ENCODE assay signal across 9 mouse cellular contexts in the genomic region with DNA sequence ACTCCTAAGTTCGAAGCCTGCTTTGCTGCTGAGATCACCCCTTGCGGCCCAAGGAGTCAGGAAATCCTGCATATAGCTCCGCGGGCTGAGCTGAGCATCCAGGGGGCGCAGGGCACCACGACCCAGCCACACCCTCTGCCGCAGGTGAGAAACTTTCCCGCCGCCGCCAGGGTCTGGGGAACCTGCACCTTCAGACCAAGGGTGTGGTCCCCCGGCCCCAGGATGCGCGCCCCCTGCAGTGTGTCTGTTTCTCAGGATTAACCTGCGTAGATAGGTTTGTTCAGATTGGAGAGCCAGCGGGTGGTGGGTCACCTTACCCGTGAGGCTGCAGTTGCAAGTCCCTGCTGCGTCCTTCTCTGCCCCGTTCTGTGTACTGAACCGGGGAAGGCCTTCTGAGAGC. TPM values are rescaled to one million over a fixed set of nuclear protein-coding genes. Genes with fewer than 3 reads are reported as not detected.
A peak's percentile ranks its signal among the peaks of the same experiment; 100 is the strongest.
DNase-seq lines count a peak whose midpoint lies in the region; ATAC-seq and TF ChIP-seq lines count a peak whose summit lies in the region.
"Had no signal": no experiment of that assay in that cellular context is flagged by ENCODE, and none has a peak within 500 bp of the region (broad histone marks: within the 10 kb centered on the region; RNA-seq: fewer than 3 reads in every experiment).

No protein-coding gene starts in this region.

- WGBS in kidney, adult 2 months = 2% methylated on average over 19 of the region's 19 CpGs

- DNase-seq in kidney, adult 2 months = no peak
- no peak for DNase-seq in kidney, adult 9 months
- peak; percentile 1 for DNase-seq in B cell, adult 2 months
- DNase-seq in cerebellum, postnatal 10 days = peak; percentile 41 to 48
- peak; percentile 13 for DNase-seq in heart, postnatal 4 days
- no peak for DNase-seq in ovary, postnatal 14 days (ENCODE audit: low spot score)
- DNase-seq in layer of hippocampus, adult 8-10 months (ENCODE audit: low spot score in 2 of 2) = no peak

- no peaks in the 10 kb centered on the region for H3K36me3 ChIP-seq in kidney, adult 2 months (ENCODE audit: control insufficient read depth, insufficient read depth, low read length)

- ATAC-seq in megakaryocyte progenitor cell, adult 5-6 weeks (replicated peaks; ENCODE audit: poor library complexity) = peak; percentile 20

- peak overlapping the region; percentile 5; the same call in 1 of the 2 replicates for H3K4me3 ChIP-seq in kidney, adult 2 months (ENCODE audit: insufficient read depth, low read depth, low read length)

- no peak for TF ChIP-seq POLR2A in kidney, adult 2 months (IDR thresholded peaks at IDR 0.05; ENCODE audit: low read depth, low read length)

- no peaks in the 10 kb centered on the region for H3K4me1 ChIP-seq in kidney, adult 2 months (ENCODE audit: control insufficient read depth, insufficient read depth, low read length)

- H3K27ac ChIP-seq in kidney, adult 2 months (ENCODE audit: insufficient read depth, low read depth, low read length) = no peak overlapping the region

- TF ChIP-seq CTCF in kidney, adult 2 months (conservative IDR thresholded peaks at IDR 0.05; ENCODE audit: insufficient read depth, insufficient read length, low read depth, low read length) = no peak

- 0 out of 2 replicates have a peak, but pooled peaks cover 1% of the 10 kb centered on the region for H3K27me3 ChIP-seq in kidney, adult 2 months (replicated peaks; ENCODE audit: control insufficient read depth, insufficient read depth, low read length)

RNA-seq across cellular contexts. Expression of gene Mrap2, which starts 0.4 kb away (rescaled TPM):
- 0.10 and 0.28 TPM in 2 replicates for polyA plus RNA-seq in kidney, adult 2 months (2012; rRNA removed)
- 1 to 10 TPM; 1.3 TPM for total RNA-seq in heart, postnatal 4 days (2021)
- not detected in 2 replicates for total RNA-seq in megakaryocyte progenitor cell, adult 5-6 weeks (2015)
- not detected in 2 replicates for total RNA-seq in megakaryocyte progenitor cell, adult 5-6 weeks (2017)
- total RNA-seq in layer of hippocampus, adult 8-10 months (2022) = 1 to 10 TPM; 3.3 to 5.7 (median 4.9) TPM
- total RNA-seq: MEL had no signal

Comparison
In these comparisons a context has a peak if more than half of its experiments do, and no peak if none do; other contexts are left out.
1. DNase-seq: peak in B cell, adult 2 months (2 of 2), cerebellum, postnatal 10 days (2 of 2) and heart, postnatal 4 days (single experiment); none in kidney, adult 2 months (single experiment), kidney, adult 9 months (single experiment), ovary, postnatal 14 days (single experiment) and layer of hippocampus, adult 8-10 months (0 of 2).